Mouse (Mus musculus) mouse trophoblast stem cell (cell line): ENCODE measurements around the gene Mki67.

ENCODE experiments used
- in situ Hi-C, 2 experiments: fragments of 300-500 bp; cut with MseI, MboI; formaldehyde crosslinking; loops; 2 replicates in 1 of 2; 3 replicates in 1 of 2; pipeline ENCODE4 v1.15.1; 2025

Gene Mki67

DNA sequence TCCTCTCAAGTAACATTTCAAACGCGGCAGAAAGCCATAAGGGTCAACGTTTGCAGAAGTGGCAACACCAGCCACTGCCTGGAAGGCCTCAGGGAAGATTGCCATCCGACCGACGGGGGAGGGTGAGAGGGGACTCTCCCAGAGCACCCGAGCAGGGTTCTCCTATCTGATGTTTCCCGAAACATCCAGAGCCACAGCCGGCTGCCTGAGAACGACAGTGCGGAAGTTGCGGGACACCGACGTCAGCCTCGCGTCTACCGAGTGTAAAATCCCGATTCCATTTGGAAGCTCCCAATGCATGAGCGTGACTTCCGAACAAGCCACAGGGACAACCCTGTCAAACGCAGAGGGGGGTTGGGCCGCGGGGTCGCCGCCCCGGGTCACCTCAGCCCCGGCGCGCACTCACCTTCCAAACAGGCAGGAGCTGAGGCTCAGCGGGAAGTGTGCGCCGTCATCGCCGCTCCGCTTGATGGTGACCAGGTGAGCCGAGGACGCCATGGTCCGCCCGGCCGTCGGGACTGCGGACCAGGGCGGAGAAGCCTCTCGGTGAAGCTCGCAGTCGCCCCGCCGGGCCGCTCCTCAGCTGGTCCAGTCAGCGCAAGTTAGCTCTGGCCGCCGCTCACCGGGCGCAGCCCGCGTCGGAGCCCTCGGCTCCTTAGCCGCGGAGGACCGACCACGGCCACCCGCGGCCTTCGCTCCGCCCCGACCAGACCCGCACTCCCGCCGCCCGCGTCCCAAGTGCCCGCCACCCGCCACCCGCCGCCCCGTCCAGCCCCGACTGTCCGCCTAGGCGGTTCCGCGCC is at the start of gene Mki67:
Mki67 (minus strand) TSS at position 720 of the 803 bp plus-strand sequence.
- in situ Hi-C loops: no loop called here

GRCm38 (mm10) chr7:135763311-135763710 is 47.1 kb upstream of the Mki67 start:
- in situ Hi-C loops: no loop called here

DNA sequence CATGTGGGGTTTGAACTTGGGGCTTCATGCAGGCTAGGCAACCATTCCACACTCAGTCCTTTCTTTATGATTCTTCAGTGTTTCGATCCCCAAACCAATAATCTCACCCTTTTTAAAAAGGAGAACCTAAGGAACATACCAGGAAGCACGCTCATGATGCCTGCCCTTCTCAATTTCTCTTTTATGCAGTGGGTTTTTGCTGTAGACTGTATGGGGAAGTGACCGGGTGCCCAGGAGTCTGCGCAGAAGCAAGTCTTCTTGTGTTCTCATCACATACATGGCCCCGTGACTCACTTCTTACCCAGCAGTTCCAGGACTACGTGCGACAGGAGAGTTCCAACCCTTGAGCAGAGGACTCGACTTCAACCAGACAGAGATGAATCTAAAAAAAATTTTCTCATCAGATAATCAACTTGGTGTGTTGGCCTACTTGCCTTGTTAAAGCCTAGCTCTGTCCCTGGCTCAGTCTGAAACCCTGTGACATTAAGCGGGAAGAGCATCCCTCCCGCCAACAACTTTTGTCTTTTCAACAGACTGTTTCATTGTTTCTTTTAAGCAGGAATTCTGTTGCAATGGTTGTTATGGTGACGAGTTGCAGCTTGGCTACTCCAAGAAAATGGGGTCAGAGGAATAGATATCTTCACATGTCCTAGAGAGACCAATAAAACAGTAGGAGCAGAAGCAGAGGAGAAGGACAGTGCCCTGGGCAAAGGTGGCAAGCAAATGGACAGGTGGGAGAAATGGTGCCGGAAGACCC is 42.8 kb upstream of the Mki67 start:
- in situ Hi-C loops: no loop called here

DNA sequence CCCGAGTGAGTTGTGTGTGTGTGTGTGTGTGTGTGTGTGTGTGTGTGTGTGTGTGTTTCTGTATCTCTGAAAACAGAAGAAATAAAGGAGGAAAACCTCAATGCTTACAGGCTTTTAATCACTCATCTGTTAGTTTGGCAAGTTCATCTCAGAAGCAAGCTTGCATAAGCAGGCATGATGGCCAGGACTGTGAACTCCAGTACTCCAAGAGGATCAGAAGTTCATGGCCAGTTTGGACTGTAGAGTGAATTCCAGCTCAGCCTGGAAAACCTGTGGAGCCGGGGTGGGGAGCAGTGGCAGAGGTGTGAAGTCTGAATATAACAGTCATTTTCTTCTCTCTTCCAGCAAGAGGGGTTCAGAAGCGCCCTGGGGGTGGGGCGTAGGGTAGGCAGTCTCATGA is 42.0 kb upstream of the Mki67 start:
- in situ Hi-C loops: no loop called here

DNA sequence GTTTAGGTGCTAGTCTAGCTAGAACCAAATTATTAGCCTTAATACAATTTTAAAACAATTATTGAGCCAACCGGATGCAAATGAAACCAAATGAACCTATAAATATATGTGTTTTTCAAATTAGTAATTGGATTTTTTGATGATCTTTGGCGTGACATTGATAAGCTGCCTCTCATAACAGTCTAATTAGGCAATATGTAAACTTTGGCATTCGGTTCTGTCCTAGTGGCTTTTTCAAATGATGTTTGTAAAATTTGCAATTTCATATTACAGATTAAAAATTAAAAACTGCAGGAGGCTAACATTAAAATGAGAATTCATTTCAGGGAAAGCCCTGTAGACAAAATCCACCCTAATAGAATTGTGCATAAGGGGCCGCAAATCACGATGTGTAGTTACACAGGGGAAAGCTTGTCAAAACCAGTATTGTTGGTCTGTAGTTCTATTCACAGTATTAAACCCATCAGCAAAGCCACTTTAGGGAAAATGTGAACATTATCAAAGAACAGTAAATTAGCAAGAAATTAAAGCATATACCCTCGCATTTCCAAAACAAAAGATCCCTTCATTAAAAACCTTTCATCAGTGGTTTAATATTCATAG is 40.9 kb upstream of the Mki67 start:
- in situ Hi-C loops: no loop called here

DNA sequence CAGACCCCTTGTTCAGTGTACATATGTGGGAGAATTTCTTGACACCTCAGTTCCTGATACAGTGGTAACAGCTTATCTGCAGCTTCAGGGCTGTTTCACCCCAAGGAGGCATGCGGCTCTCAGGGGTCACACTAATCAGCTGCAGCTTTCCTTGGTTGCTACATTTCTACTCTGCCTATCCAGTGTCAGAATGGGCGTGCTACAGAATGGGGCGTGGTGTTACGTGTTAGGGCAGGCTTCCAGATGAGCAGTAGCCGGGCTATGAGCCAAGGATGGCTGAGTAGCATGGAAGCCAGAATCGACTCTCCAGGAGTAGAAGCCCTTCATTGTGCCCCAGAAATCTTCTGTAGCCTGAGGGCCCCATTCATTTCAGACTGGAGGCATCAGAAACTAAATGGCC is 32.8 kb upstream of the Mki67 start:
- in situ Hi-C loops: no loop called here

DNA sequence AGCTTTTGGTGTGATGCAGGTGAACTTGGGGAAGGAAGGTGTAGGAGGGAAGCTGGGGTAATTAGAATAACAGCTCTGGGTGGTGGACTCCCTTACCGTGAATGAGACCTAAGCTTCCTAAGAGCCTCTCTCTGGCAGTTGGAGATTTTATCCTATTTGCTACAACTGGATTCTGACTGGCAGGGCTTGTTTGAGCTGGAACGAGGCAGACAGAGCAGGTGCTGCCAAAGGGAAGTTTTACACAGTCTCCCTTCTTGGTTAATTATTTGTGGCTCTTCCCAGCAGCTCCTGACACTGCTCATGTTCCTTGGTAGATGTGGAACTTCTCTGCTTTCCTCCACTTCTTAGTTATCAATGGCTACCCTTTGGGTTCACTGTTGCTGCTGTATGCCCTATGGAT is 30.9 kb upstream of the Mki67 start:
- in situ Hi-C loops: no loop called here

- in situ Hi-C loops: no loop called here
Measured at GRCm38 (mm10) chr7:135746528-135746927, 30.4 kb upstream of the Mki67 start.

- in situ Hi-C loops: no loop called here
Measured at GRCm38 (mm10) chr7:135745091-135745490, 28.9 kb upstream of the Mki67 start.

DNA sequence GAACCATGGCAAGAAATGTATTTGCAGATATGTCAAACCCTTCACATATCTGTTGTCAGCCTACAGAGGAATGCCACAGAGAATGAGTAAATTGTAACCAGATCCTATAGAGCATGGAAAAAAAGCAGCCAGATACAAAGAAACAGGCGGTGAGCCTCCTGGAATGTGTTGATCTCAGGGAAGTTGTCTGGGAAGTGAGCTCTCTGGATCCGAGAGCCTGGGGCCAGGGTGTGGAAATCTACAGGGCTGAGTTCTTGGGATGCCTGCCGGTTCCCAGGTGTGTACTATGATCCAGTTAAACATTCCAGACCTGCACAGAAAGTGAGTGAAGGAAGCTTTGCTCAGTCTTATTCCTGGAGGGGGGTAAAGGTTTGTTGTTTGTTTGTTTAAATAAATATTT is 24.3 kb upstream of the Mki67 start:
- in situ Hi-C loops: no loop called here

DNA sequence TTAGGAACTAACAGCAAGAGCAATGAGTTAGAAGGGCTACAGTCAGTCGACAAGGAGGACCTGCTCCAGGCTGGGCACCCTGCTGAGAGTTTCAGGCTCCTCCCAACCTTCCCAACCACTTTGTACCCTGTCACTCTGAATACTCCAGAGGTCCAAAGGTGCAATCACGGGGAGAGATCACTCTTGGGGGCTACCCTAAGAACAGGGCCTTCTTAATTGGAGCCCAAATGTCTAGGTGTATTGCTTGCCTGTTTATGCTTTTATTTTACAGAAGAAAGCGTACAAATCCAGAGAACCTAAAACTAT is 20.4 kb upstream of the Mki67 start:
- in situ Hi-C loops: loop anchor here (5.0 kb wide), 1 partner anchor 54 kb away; no protein-coding TSS in a partner anchor

DNA sequence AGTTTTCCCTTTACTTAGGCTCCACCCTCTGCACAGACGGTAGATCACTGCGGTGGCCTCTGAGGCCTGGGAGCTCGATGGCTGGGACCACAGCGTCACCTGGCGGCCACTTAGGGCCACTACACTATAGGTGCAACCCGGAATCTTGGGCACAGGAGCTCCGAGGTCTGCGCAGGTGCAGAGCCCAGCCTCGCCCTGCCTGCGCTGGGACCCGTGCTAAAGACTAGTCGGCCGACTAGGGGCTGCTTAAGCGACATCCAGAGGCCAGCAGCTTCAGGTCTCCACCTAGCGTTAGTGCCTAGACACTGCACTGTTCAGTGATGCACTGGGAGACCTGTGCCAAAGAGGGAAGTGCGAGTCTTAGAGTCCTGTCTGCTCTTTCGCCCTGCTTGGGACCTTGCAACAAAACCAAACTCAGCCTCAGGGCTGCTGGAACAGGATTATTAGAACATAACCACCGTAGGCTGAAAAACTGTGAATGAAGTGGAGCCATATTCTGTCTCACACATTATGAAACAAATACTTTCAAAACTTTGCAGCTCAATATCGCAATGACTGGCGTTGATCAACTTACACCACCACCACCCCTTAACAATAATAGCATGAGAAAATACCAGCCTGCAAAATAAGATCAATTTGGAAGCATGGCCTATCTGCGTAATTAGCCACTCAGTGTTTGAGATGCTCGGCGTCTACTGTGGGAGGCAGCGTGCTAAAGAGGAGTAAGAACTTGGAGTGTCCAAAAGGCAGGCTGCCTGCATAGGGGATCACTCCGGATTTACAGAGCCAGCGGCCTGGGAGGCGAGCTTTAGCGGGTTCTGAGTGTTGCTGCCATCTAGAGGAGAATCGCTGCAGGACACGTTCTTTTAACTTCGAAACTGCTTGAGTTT is 19.8 kb upstream of the Mki67 start:
- in situ Hi-C loops: loop anchor here (5.0 kb wide), 1 partner anchor 54 kb away; no protein-coding TSS in a partner anchor

- in situ Hi-C loops: loop anchor here (5.0 kb wide), 1 partner anchor 53 kb away; no protein-coding TSS in a partner anchor
Measured at GRCm38 (mm10) chr7:135734911-135735646, 18.9 kb upstream of the Mki67 start.

- in situ Hi-C loops: no loop called here
Measured at GRCm38 (mm10) chr7:135734379-135734778, 18.2 kb upstream of the Mki67 start.

DNA sequence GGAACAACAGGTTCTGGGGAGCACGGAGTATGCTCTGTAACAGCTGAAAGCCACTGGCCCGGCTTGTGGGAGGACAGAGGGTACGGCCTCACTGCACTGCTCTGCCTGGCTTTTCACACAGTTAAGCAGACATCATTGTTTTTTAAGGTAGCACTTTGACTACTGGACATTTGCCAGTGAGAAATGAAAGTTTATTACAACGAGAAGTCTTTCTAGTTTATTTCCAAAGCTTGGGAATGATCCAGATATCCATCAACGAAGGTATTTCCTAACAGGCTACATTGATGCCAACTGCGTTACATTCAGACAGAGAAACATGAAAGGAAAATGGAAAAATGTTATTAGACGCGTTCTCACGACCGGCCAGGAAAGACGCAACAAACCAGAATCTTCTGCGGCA is 11.9 kb upstream of the Mki67 start:
- in situ Hi-C loops: no loop called here

- in situ Hi-C loops: no loop called here
Measured at GRCm38 (mm10) chr7:135726707-135727106, 10.5 kb upstream of the Mki67 start.

DNA sequence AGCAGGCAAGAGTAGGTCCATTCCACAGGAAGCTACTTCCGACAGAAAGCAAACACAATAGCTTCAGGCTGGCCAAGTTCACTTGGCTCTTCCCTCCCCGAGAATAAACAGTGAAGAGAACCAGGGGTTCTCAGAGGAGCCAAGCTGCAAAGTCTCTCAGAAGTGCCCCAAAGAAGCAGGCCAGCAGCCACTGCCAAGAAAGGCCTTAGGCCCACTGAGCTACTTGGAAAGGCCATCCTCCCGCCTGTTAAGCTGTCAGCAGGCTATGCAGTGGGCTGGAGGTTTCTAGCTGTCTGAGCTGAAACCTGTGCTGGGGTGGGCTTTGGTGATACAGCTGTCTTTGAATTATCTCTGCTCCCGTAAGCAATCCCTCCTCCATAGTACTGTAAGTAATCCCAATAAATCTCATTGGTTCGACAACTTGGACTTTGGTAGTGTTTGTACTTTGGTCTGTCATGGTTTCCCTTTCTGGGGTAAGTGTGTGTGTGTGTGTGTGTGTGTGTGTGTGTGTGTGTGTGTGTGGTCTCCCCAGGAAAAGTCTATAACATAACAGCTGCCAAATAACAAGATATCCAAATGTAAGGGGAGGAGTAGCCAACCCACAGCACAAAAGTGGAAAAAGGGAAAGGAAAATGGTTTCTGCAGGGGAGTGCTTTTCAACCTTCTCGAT is 7.6 kb upstream of the Mki67 start:
- in situ Hi-C loops: no loop called here

- in situ Hi-C loops: no loop called here
Measured at GRCm38 (mm10) chr7:135722011-135722838, 6.1 kb upstream of the Mki67 start.

- in situ Hi-C loops: no loop called here
Measured at GRCm38 (mm10) chr7:135721436-135721992, 5.4 kb upstream of the Mki67 start.
